Mouse (Mus musculus) ovary, adult 18-20 months (tissue): ENCODE measurements around the gene Aloxe3.

ENCODE experiments used
- DNase-seq: peaks from one replicate; pipeline ENCODE4 v3.0.0; 2022; ENCODE audit warnings: low spot score, mixed read lengths

The Aloxe3 gene

DNA sequence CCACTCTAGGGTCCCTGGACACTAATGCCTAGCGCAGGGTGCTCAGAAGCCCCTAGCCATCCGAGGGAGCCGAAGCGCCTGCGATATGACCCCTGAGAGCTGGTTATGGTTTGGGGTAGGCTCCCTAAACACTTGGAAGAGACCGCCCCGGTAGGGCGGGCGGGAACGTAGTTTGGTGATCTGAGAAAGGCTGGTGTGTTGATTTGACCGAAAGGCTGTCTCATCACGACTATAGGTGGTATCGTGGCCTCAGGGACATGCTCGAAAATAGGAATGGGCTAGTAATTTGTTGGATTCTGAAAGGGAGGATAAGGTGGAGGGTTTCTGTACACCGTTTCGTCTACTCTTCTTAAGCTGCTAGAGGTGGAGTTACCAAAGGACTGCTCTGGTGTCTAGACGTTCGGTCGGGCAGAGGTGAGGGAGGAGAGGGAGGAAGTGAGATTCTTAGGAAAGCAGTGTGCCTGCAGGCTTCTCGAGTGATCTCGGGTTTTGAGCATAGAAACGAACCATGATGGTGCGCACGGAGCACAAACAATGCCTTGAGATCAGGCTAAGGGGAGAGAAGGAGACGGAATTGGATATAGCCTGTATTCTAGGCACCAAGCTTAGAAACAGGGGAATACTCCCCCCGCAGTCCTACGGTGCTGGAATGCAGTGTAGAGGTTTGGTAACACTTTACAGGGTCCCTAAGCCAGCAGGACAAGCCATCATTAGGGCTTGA, 30.0 kb upstream of the Aloxe3 start:
- DNase-seq, result no peak

GRCm38 (mm10) chr11:69096360-69096986, 29.2 kb upstream of the Aloxe3 start:
- no peak for DNase-seq

DNA sequence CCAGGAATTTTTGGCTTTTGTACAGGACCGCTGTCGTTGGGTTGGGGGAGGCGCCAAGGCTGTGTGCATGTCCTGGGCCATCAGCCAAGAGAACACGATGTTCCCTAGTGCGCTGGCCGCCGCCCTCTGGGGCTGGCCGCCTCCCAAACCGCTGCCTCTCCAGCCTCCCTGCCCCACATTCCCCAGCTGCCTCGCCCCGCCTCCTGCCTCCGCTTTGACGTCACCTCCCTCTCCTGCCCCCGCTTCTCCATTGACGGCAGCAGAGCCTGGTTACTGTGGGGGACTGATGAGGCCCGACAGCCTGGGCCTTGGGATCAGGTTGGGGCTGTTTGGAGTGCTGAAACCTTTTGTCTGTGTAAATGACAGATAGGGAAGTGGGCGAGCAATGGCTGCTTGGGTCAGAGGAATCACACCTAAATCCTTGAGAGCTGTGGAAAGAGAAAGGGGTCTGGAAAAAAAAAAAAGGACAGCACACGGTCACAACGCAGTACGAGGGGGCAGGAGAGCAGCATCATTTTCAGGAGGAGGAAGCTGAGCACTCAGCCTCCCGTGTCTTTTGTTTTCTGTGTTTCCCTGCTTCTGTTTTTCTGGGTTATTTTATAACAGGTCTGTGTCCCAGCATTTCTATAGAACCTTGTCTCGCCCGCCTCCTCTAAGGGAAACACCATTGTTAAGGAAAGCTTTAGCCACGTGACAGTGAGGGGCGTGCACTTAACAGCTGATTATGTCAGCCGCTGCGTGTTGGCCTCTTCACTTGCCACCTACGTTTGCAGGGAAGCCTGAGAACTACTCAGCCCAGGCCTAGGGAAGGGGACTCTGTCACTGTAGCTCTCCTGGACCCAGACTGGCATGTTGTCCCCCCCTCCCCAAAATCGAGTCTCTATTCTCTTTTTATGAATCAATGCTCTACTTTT, 28.5 kb upstream of the Aloxe3 start:
- peak; percentile 99 for DNase-seq

DNA sequence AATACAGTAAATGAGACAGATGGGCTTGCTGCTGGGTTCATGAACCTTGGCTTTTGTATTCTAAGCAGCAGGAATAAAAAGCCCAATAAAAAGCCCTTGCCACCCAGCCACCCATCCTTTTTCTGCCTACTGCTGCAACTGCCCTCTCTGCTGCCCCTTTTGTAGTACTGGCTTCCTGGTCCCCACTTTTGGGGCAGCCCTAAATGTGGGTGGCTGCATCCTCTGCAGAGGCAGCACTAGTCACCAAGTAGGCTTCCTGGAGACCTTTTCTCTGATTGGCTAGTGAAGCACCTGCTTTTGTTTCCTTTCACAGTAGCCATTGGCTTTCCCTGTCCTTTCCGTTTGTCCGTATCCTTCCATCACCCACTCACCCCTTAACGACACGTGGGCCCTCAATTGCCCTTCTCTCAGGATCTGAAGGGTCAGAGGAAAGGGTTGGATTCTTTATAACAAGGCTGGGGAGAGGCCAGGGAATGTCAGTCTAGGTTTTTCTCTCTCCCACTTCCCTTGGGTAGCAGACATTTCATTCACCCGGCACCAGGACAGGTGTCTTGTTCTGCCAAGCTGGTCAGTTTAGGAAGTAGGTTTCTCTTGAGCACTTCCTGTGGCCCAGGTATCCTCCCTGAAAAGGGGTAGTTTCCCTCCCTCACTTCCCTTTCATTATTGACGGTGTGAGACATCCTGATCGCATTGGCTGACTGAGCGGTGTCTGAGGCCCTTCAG, 27.5 kb upstream of the Aloxe3 start:
- DNase-seq, result no peak

- DNase-seq, result peak; percentile 95
Observed at GRCm38 (mm10) chr11:69098762-69099091, 27.0 kb upstream of the Aloxe3 start.

DNA sequence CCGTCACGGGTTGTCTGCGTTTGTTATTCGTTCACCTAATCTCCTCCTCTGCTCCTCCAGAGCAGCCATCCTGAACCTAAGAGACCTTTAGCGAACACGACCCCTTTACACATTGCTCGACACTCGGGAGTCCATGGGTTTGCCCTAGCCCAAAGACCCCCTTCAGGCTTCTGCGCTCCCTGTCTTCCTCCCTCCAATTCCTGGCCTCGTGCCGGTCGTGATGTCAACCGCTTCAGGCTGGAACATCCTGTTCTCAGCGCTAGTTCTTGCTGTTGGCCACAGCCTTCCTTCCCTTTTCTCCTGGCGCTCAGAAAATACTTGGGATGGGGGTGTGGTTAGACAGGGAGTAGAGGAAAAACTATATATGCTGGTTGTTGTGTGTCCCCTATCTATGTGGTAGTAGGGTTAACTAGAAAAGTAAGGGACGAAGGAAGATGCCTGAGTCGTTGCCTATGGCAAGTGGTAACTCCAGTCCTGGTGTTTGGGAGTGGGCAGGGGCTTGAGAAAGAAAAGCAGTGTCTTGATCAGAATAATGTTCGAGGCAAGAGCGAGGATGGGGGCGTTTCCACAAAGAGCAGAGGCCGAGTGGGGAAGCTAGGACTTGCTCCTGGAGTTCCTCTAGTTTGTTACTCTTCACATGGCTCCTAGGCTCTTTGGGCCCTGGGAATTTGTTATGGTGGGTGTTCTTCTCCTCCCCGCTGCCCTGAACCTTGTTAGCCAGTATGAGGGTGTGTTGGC, 26.4 kb upstream of the Aloxe3 start:
- DNase-seq, result no peak

- DNase-seq, result peak; percentile 87
Observed at GRCm38 (mm10) chr11:69099915-69100345, 25.8 kb upstream of the Aloxe3 start.

GRCm38 (mm10) chr11:69100639-69101360, 24.9 kb upstream of the Aloxe3 start:
- no peak for DNase-seq

DNA sequence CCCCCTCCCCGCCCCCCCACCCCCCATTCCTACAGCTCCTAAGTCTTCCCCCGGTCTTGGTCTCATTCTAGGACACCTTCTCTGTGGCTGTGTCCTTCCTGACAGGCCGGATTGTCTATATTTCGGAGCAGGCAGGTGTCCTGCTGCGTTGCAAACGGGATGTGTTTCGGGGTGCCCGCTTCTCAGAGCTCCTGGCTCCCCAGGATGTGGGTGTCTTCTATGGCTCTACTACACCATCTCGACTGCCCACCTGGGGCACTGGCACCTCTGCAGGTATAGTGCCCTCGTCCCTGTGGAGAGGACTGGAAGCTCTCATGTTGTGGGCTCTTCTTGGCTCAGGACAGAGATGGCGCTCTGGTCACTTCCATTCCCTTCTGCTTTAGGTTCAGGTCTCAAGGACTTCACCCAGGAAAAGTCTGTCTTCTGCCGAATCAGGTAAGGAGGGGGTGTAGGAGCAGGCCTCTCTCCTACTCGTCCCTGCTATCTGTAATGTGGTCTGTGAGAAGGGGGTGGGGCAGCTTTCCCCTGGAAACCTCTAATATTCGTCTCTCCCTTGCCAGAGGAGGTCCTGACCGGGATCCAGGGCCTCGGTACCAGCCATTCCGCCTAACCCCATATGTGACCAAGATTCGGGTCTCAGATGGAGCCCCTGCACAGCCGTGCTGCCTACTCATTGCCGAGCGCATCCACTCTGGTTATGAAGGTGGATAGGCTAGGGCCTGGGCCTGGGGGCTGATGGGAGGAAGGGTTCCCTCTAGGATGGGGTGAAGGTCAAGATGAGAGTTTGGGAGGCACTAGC, 23.9 kb upstream of the Aloxe3 start:
- DNase-seq, result no peak

- DNase-seq, result no peak
Observed at GRCm38 (mm10) chr11:69102403-69102725, 23.3 kb upstream of the Aloxe3 start.

DNA sequence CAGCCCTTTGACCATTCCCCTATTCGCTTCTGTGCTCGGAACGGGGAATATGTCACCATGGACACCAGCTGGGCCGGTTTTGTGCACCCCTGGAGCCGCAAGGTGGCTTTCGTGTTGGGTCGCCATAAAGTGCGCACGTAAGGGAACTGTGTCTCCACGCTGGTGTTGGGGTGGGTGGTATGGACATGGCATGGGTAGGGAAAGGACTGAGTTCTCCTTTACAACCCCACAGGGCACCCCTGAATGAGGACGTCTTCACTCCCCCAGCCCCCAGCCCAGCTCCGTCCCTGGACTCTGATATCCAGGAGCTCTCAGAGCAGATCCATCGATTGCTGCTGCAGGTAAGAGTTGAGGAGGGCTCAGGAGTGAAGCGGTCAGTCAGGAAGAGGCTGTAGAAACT, 22.6 kb upstream of the Aloxe3 start:
- DNase-seq, result no peak

GRCm38 (mm10) chr11:69103531-69104435, 21.9 kb upstream of the Aloxe3 start:
- DNase-seq, result no peak

DNA sequence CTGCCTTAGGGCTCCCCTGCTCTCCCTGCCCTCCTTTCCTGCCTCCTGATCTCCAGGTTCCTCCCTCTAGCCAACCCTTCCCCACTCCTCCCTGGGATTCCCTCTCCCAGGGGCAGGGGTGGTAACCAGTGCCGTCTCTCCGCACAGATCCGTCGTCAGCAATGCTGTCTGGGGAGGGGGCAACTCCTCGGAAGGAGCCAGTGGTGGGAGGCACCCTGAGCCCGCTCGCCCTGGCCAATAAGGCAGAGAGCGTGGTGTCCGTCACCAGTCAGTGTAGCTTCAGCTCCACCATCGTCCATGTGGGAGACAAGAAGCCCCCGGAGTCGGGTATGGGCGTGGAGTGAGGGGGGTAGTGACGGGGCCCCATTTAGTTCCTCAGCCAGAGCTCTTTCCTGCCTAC, 21.2 kb upstream of the Aloxe3 start:
- DNase-seq, result no peak

DNA sequence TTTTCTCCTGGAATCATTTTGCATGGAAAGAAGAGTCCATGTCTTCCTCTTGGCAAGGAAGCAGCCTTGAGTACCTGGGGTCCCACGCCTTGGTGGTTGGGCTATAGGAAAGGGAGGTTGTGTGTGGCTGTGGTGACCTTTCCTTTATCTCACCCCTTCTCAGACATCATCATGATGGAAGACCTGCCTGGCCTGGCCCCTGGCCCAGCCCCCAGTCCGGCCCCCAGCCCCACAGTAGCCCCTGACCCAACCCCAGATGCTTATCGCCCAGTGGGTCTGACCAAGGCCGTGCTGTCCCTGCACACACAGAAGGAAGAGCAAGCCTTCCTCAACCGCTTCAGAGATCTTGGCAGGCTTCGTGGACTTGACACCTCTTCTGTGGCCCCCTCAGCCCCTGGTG, 20.5 kb upstream of the Aloxe3 start:
- no peak for DNase-seq

GRCm38 (mm10) chr11:69105796-69106195, 19.9 kb upstream of the Aloxe3 start:
- no peak for DNase-seq

- no peak for DNase-seq
Observed at GRCm38 (mm10) chr11:69106299-69106698, 19.4 kb upstream of the Aloxe3 start.

- DNase-seq, result no peak
Observed at GRCm38 (mm10) chr11:69106842-69107241, 18.9 kb upstream of the Aloxe3 start.

DNA sequence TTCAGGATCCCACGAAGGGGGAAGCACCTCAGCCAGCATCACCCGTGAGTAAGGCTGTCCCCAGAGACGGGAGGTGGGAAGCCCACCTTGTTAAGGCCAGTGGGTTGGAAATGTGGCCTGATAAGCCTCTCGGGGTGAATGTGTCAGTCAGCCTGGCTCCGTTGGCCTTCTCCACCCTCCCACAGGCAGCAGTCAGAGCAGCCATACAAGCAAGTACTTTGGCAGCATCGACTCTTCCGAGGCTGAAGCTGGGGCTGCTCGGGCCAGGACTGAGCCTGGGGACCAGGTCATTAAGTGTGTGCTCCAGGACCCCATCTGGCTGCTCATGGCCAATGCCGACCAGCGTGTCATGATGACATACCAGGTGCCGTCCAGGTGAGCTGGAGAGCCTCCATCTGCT, 18.0 kb upstream of the Aloxe3 start:
- DNase-seq, result no peak

DNA sequence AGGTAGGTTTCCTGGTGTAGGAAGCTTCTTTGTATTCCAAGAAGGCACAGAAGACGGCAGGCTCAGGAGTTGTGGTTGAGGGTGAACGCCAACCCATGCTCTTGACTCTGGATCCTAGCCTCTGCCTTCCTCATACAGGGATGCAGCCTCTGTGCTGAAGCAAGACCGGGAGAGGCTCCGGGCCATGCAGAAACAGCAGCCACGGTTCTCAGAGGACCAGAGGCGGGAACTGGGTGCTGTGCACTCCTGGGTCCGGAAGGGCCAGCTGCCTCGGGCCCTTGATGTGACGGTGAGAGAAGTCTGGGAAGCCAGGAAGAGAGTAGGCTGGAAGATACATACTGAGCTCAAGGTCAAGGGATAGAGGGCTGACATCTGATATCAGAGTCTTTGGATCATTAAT, 17.5 kb upstream of the Aloxe3 start:
- DNase-seq, result no peak
